Mouse (Mus musculus) CH12.LX (cell line): ENCODE measurements around the gene Slc38a8. TPM values are rescaled to one million over a fixed set of nuclear protein-coding genes. Genes with fewer than 3 reads are reported as not detected.

Source experiments
- DNase-seq: peaks from one replicate; pipeline ENCODE4 v3.0.0-alpha.2; 2013; ENCODE audit errors: extremely low read depth
- H3K27ac ChIP-seq: 2 replicates; pipeline ENCODE4 v1.5.1; 2012; ENCODE audit warnings: low read depth, mild to moderate bottlenecking, control low read depth, moderate library complexity; ENCODE audit not compliant: insufficient read depth
- H3K27me3 ChIP-seq: replicated peaks from 2 replicates; pipeline ENCODE3; 2012; ENCODE audit warnings: inconsistent platforms
- H3K36me3 ChIP-seq, 2 experiments: replicated peaks in 1 of 2; 2 replicates each; pipeline versions ENCODE3 to v1.6.1; 2012; ENCODE audit warnings: inconsistent platforms in 1 of 2, low read length in 1 of 2, mild to moderate bottlenecking in 1 of 2, mixed read lengths in 1 of 2, moderate library complexity in 1 of 2; ENCODE audit not compliant: control insufficient read depth in 1 of 2, insufficient read depth in 1 of 2
- H3K4me1 ChIP-seq, 2 experiments: 2 replicates each; pipeline ENCODE4 v1.6.1; 2012; ENCODE audit warnings: inconsistent platforms in 1 of 2, moderate library complexity in 1 of 2; ENCODE audit not compliant: insufficient read depth in 2 of 2, control insufficient read depth in 1 of 2
- H3K4me2 ChIP-seq: 2 replicates; pipeline ENCODE4 v1.6.1; 2012; ENCODE audit warnings: low read depth, mild to moderate bottlenecking, control low read depth; ENCODE audit not compliant: poor library complexity, insufficient read depth, severe bottlenecking
- H3K4me3 ChIP-seq, 3 experiments: fragments of 150-350 bp in 1 of 3; sonication (generic) in 1 of 3; replicated peaks in 1 of 3; 2 replicates each; pipeline versions ENCODE3 to v1.5.1; 2011 to 2012; ENCODE audit warnings: low read depth in 2 of 3, low read length in 2 of 3, mild to moderate bottlenecking in 2 of 3, moderate library complexity in 2 of 3, control low read depth in 1 of 3, improper control_type of control experiment in 1 of 3, inconsistent platforms in 1 of 3, mixed read lengths in 1 of 3; ENCODE audit not compliant: poor library complexity in 1 of 3
- H3K79me2 ChIP-seq: replicated peaks from 2 replicates; pipeline ENCODE4 v1.6.1; 2012; ENCODE audit warnings: mild to moderate bottlenecking, moderate library complexity; ENCODE audit not compliant: control insufficient read depth, poor library complexity, insufficient read depth, severe bottlenecking; ENCODE audit errors: extremely low read depth
- H3K9ac ChIP-seq: 2 replicates; pipeline ENCODE4 v1.6.1; 2012; ENCODE audit warnings: low read depth, mild to moderate bottlenecking, control low read depth, moderate library complexity; ENCODE audit not compliant: insufficient read depth
- H3K9me3 ChIP-seq: replicated peaks from 2 replicates; pipeline ENCODE3; 2012; ENCODE audit warnings: low read length, inconsistent platforms, mixed read lengths
- BHLHE40 ChIP-seq: IDR thresholded peaks from 2 replicates; pipeline ENCODE4 v1.6.1; 2011; ENCODE audit warnings: mild to moderate bottlenecking, low read depth, low read length, improper control_type of control experiment
- CTCF ChIP-seq, 2 experiments: IDR thresholded peaks in 1 of 2; conservative IDR thresholded peaks in 1 of 2; 2 replicates each; pipeline ENCODE4 v1.5.1; 2011 to 2012; ENCODE audit warnings: low read depth in 2 of 2, low read length in 2 of 2, improper control_type of control experiment in 1 of 2, inconsistent platforms in 1 of 2, mild to moderate bottlenecking in 1 of 2, moderate library complexity in 1 of 2
- GABPA ChIP-seq: IDR thresholded peaks from 2 replicates; pipeline ENCODE4 v1.6.1; 2012; ENCODE audit warnings: low read depth, low read length, improper control_type of control experiment, inconsistent platforms; ENCODE audit not compliant: insufficient replicate concordance
- KAT2A ChIP-seq: IDR thresholded peaks from 2 replicates; pipeline ENCODE4 v1.6.1; 2012; ENCODE audit warnings: low read length, improper control_type of control experiment, inconsistent platforms; ENCODE audit not compliant: insufficient replicate concordance
- MAFK ChIP-seq: IDR thresholded peaks from 2 replicates; pipeline ENCODE4 v1.6.1; 2011; ENCODE audit warnings: low read length, improper control_type of control experiment; ENCODE audit not compliant: insufficient replicate concordance
- MAX ChIP-seq: IDR thresholded peaks from 2 replicates; pipeline ENCODE4 v1.6.1; 2011; ENCODE audit warnings: low read length, improper control_type of control experiment
- MEF2A ChIP-seq: IDR thresholded peaks from 2 replicates; pipeline ENCODE4 v1.6.1; 2014; ENCODE audit warnings: low read depth, mild to moderate bottlenecking, inconsistent platforms, low read length, improper control_type of control experiment, borderline replicate concordance
- POLR2AphosphoS2 ChIP-seq: IDR thresholded peaks from 2 replicates; pipeline ENCODE4 v1.6.1; 2011; ENCODE audit warnings: low read depth, low read length, improper control_type of control experiment
- RAD21 ChIP-seq: IDR thresholded peaks from 2 replicates; pipeline ENCODE4 v1.6.1; 2011; ENCODE audit warnings: low read depth, mild to moderate bottlenecking, low read length, improper control_type of control experiment, moderate library complexity
- SMC3 ChIP-seq: IDR thresholded peaks from 2 replicates; pipeline ENCODE4 v1.6.1; 2011; ENCODE audit warnings: low read depth, low read length, improper control_type of control experiment
- UBTF ChIP-seq: IDR thresholded peaks from 2 replicates; pipeline ENCODE4 v1.6.1; 2012; ENCODE audit warnings: low read depth, mild to moderate bottlenecking, inconsistent platforms, low read length, improper control_type of control experiment, moderate library complexity
- USF1 ChIP-seq: IDR thresholded peaks from 2 replicates; pipeline ENCODE4 v1.6.1; 2014; ENCODE audit warnings: low read depth, mild to moderate bottlenecking, inconsistent platforms, low read length, improper control_type of control experiment
- USF2 ChIP-seq: conservative IDR thresholded peaks from 2 replicates; pipeline ENCODE4 v1.6.1; 2011; ENCODE audit warnings: low read depth, low read length, improper control_type of control experiment
- ZC3H11A ChIP-seq: IDR thresholded peaks from 2 replicates; pipeline ENCODE4 v1.6.1; 2012; ENCODE audit warnings: low read depth, mild to moderate bottlenecking, inconsistent platforms, low read length, improper control_type of control experiment
- ZMIZ1 ChIP-seq: IDR thresholded peaks from 2 replicates; pipeline ENCODE4 v1.6.1; 2012; ENCODE audit warnings: low read depth, mild to moderate bottlenecking, inconsistent platforms, low read length, improper control_type of control experiment
- ZNF384 ChIP-seq: IDR thresholded peaks from 2 replicates; pipeline ENCODE4 v1.6.1; 2012; ENCODE audit warnings: low read depth, low read length, improper control_type of control experiment, inconsistent platforms
- dilution Hi-C: fragments of 300-500 bp; cut with MboI; formaldehyde crosslinking; loops from 2 replicates; pipeline ENCODE4 v1.14.3; 2020; ENCODE audit warnings: low sequenced_read_pairs; ENCODE audit not compliant: extremely low pct_unique_long_range_greater_than_20kb, extremely low pct_ligation_motif_present
- in situ Hi-C: fragments of 300-500 bp; cut with MboI; formaldehyde crosslinking; loops from 3 replicates; pipeline ENCODE4 v1.14.3; 2019; ENCODE audit warnings: low sequenced_read_pairs, low pct_ligation_motif_present, low pct_unique_long_range_greater_than_20kb, mixed read lengths
- polyA plus RNA-seq: library from polyadenylated mRNA; unstranded; fragments of >175 nt; gene quantifications from 2 replicates; pipeline ENCODE4 v1.2.1, GENCODE M21; 2012; ENCODE audit warnings: low read depth; ENCODE audit not compliant: insufficient read length
- total RNA-seq, 2 experiments: library from RNA; depleted of rRNA; stranded (reverse); fragments of 300-350 nt in 1 of 2; fragments of >200 nt in 1 of 2; gene quantifications; 2 replicates each; pipeline ENCODE4 v1.2.3; 2012 to 2014

Slc38a8 gene
- total and polyA plus RNA-seq, 3 experiments: 0.08 TPM; not detected in 1

GRCm38 (mm10) chr8:119528762-119529161 lies 27.3 kb upstream of the Slc38a8 start:
- Histone ChIP-seq H3K9ac (no peak overlapping the region), H3K36me3 (peaks cover 75 to 91% of the 10 kb centered on the region in 2 experiments), H3K27ac (no peak overlapping the region), H3K79me2 (no peaks in the 10 kb centered on the region), H3K4me1 (no peaks in the 10 kb centered on the region), H3K27me3 (no peaks in the 10 kb centered on the region), H3K4me2 (no peak overlapping the region), H3K4me3 (no peak overlapping the region), H3K9me3 (no peaks in the 10 kb centered on the region)
- dilution Hi-C loops (no loop called here), in situ Hi-C loops (no loop called here)
- DNase-seq: no peak
- TF ChIP-seq UBTF (no peak), ZMIZ1 (no peak), MEF2A (no peak), ZC3H11A (no peak), ZNF384 (no peak), USF1 (no peak), POLR2AphosphoS2 (no peak)

- Histone ChIP-seq H3K36me3 (peaks cover 85 to 96% of the 10 kb centered on the region in 2 experiments), H3K79me2 (no peaks in the 10 kb centered on the region), H3K4me1 (peaks cover 0 to 12% of the 10 kb centered on the region in 2 experiments; a peak in 2 of 4 replicates), H3K9ac (no peak overlapping the region), H3K4me3 (no peak overlapping the region), H3K27me3 (no peaks in the 10 kb centered on the region), H3K27ac (no peak overlapping the region)
- dilution Hi-C loops: no loop called here
- in situ Hi-C loops: no loop called here
- TF ChIP-seq USF2 (no peak), MAFK (no peak), RAD21 (peak; percentile 20), SMC3 (no peak; the same call in 1 of the 2 replicates), MAX (no peak), KAT2A (no peak), CTCF (conservative IDR thresholded peaks at IDR 0.05 in 1 of 2, IDR thresholded peaks at IDR 0.05 in 1 of 2; ENCODE audit: low read depth in 2 of 2, low read length in 2 of 2) (peak in 1 of 2 experiments; percentile 39; a peak in 2 of 4 replicates), GABPA (no peak), BHLHE40 (no peak)
- TF ChIP-seq, all 38 proteins: peak for 2
- Histone ChIP-seq H3K9me3 (no peaks in the 10 kb centered on the region), H3K4me2 (no peak overlapping the region)
- DNase-seq: no peak
Observed at GRCm38 (mm10) chr8:119520102-119520501, 18.6 kb upstream of the Slc38a8 start.
